Mouse (Mus musculus) gastrocnemius, adult 2 months (tissue): ENCODE results near the gene Atg16l2. TPM values are rescaled to one million over a fixed set of nuclear protein-coding genes. Genes with fewer than 3 reads are reported as not detected.

Source experiments
- DNase-seq: peaks from one replicate; pipeline ENCODE4 v3.0.0; 2022
- H3K27ac ChIP-seq: fragments of 200-600 bp; 2 replicates; pipeline ENCODE4 v1.8.1; 2022; ENCODE audit warnings: mild to moderate bottlenecking
- H3K4me3 ChIP-seq: fragments of 200-600 bp; 2 replicates; pipeline ENCODE4 v1.8.1; 2022; ENCODE audit warnings: mild to moderate bottlenecking, moderate library complexity
- CTCF ChIP-seq: fragments of 200-600 bp; IDR thresholded peaks from 2 replicates; pipeline ENCODE4 v1.8.1; 2022; ENCODE audit warnings: antibody characterized with exemption, mild to moderate bottlenecking, moderate library complexity
- intact Hi-C: fragments of 180-260 bp; cut with DNase I; formaldehyde crosslinking; loops from one replicate; pipeline ENCODE4 v1.15.1; 2025
- total RNA-seq, 2 experiments: library from RNA; stranded (reverse); gene quantifications; 2 replicates each; pipeline ENCODE4 v1.2.3; 2021

The Atg16l2 gene
- total RNA-seq, 2 experiments from 2014 or later: 8.0 to 12.0 TPM

DNA sequence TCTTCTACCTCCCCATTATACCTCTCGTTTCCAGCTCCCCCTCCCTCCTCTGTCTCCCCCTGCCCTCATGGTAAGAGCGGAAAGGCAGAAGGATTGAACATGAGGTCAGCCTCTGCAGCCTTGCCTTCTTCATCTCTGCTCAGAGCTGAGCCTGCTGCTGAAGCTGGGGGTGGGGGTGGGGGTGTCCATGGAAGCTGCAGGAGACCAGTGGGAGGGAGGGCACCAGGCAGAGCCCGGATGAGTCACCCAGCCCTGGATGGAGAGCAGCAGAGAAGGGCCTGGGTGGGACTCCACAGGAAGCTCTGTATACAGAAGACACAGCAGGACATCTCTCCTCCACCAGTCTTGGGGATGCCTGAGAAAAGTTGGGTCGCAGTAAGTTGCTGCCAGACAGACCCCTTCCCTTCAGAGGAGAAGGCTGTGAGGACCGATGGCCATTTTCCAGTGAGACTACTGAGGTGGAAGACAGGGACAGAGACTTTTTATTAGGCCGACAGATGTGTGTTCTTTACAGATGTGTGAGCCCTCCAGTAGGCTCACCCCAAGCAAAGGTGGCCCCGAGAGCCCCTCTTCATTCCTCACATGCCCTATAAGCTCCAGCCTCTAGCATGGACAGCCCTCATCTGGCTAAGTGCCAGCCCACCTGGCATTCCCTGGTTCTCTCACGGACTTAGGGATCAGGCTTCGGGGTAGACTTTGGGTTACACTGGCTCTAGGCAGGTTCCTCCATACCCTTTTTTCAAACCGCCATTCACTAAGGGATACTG, 28.2 kb upstream of the Atg16l2 start:
- intact Hi-C loops: no loop called here
- no peak for DNase-seq
- TF ChIP-seq CTCF: no peak
- no peak overlapping the region for H3K27ac ChIP-seq
- no peak overlapping the region for H3K4me3 ChIP-seq

DNA sequence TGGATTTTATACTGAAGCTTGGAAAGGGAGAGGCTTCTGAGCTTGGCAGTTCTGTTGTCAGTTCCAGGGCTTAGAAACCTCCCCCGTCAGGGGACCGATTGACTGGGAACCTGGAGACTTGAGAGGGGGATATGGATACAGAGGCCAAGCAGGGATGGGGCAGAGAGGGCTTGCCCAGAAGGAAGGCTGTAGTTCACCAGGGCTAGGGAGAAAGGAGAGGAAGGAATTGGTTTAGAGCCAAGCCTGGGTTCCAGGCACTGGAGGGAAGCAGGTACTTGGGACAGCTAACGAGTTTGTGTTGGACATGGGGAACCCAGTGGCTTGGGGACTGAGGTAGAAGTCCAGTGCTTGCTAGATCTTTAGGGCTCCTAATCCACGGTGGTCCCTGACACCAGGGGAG, 27.6 kb upstream of the Atg16l2 start:
- no peak overlapping the region for H3K27ac ChIP-seq
- H3K4me3 ChIP-seq: no peak overlapping the region
- no peak for DNase-seq

DNA sequence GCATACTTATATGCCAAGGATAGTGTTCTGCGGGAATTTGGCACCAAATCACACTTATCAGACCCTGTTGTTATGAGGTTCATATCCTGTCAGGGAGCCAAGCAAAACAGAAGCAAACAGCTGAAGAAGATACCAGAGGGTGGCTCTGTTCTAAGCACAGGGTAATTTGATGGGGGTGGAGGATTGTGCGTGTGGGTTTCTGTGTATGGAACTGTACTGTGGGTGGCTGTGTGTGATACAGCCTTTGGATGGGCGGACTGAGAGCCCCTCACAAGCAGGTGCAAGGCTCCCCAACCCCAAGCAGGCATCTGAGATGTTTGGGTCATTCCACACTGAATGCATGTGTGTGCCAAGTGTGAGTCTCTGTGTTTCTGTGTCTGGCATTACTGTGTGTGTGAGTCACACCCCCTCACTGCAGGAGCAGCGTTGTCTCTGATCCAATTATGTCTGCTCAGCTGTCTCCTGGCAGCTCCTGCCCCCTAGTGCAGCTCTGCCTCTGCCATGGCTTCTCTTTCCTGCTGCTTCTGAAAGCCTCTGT, 26.6 kb upstream of the Atg16l2 start:
- H3K4me3 ChIP-seq: no peak overlapping the region
- peak; percentile 44 for DNase-seq
- peak; percentile 32 for TF ChIP-seq CTCF
- intact Hi-C loops: no loop called here
- H3K27ac ChIP-seq: peak overlapping the region; percentile 1; the same call in 1 of the 2 replicates

More for the DNA sequence above, 27.6 kb upstream of the Atg16l2 start:
- intact Hi-C loops: no loop called here
- TF ChIP-seq CTCF: no peak

DNA sequence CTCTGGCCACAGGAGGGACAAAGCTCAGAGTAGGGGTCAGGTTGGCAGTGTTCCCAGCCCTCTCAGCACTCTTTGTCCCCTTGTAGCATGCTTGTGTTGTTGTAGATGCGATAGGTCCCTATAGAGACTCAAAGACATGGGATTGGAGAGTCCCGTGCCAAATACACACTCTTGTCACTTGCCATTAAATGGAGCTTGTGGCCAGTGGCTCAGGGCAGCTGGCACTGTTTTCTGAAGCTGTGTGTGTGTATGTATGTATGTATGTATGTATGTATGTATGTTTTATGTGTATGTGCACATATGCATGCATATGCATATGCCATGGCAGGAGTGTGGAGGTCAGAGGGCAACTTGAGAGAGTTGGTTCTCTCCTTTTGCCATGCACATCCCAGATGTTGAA, 25.7 kb upstream of the Atg16l2 start:
- Histone ChIP-seq H3K27ac (no peak overlapping the region), H3K4me3 (no peak overlapping the region)
- intact Hi-C loops: no loop called here
- no peak for DNase-seq
- no peak for TF ChIP-seq CTCF

DNA sequence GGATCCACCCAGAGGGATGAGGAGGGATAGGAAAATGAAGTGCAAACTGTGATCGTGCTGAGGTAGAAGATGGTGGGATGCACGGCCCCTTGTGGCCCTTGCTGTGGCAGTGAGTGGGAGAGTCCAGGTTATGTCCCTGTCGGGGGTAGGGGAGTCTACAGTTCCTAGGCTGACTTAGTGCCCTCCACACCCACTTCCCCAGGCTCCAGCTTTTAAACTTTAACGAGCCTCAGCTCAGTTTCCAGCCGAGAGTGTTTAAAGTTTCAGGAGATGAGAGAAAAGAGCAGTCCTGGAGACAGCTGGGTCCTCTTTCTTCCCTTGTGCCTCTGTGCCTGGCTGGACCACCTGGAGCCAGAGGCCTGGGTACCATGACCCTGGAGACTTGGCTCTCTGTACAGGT, 25.2 kb upstream of the Atg16l2 start:
- Histone ChIP-seq H3K4me3 (no peak overlapping the region), H3K27ac (no peak overlapping the region)
- no peak for TF ChIP-seq CTCF
- DNase-seq: no peak
- intact Hi-C loops: no loop called here

DNA sequence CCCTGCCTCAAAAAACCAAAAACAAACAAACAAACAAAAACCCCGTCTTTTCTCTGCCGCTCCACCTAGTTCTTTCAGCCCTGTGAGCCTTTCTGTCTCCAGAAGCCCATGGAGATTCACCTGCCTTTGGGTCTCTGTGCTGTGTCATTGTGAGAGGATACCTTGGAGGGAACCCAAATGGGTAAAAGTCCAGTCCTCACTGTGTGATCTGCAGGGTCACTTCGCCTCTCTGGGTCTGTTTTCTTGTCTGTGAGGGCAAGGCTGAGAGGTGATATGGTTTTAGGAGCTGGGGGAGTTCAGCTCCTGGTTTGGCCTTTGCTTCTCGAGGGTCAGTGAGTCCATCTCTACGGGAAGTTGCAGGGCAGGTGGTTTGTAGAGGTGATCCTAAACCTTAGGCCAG, 24.0 kb upstream of the Atg16l2 start:
- Histone ChIP-seq H3K4me3 (no peak overlapping the region), H3K27ac (no peak overlapping the region)
- no peak for DNase-seq
- intact Hi-C loops: no loop called here
- no peak for TF ChIP-seq CTCF

DNA sequence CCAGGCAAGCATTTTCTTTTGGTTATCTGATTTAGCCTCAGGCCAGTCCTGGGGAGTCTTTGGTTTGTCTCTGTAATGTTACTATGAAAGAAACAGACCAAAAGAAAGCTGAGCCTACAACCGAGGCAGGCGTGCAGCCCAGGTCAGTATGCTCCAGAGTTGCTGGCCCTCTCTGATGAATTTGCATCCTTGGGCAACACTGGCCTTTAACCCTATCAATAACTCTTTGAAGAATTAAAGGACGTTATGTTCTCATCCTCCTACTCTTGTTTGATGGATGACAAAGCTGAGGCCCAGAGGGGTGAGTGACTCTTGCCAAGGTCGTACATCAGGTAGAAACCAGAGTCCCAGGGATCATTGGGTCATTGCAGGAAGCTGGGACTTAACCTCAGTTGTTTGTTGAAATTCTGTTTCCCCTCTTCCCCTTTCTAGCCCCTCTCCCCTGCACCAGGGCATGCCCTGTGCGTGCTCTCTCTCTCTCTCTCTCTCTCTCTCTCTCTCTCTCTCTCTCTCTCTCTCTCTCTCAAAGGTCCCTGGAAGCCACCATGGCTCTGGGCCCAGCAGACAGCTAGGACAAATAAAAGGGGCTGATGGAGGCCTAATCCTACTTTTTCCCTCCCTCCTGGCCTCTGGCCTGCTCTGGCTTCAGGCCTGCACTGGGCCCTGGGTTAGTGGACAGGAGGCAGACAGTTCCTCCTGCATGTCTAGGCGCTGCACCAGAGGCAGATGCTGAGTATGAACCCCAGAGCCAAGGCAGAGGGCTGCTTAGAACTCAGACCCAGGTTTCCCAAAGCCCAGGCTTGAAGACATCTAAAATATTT, 22.3 kb upstream of the Atg16l2 start:
- intact Hi-C loops: no loop called here
- TF ChIP-seq CTCF: no peak
- Histone ChIP-seq H3K4me3 (no peak overlapping the region), H3K27ac (no peak overlapping the region)
- no peak for DNase-seq

DNA sequence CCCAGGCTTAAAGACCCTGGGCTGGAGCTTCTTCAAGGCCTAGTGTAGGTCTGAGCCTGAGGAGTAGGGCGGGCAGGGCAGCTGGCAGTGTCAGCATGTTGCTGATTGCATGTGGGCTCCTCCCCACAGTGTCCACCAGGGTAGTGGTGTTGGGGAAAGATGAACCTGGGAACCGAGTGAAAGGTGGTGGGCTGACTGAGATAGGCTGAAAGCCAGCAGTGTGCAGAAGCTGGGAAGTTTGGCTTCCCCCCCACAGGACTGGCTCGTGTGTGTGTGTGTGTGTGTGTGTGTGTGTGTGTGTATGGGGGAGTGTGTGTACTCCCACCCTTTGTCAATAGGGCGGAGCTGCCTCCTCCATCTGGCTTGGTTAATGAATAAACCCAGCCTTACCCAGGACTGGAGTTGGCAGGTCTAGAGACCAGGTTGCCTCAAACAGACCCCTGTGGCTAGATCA, 21.1 kb upstream of the Atg16l2 start:
- H3K4me3 ChIP-seq: no peak overlapping the region
- no peak for TF ChIP-seq CTCF
- intact Hi-C loops: no loop called here
- H3K27ac ChIP-seq: no peak overlapping the region
- no peak for DNase-seq

DNA sequence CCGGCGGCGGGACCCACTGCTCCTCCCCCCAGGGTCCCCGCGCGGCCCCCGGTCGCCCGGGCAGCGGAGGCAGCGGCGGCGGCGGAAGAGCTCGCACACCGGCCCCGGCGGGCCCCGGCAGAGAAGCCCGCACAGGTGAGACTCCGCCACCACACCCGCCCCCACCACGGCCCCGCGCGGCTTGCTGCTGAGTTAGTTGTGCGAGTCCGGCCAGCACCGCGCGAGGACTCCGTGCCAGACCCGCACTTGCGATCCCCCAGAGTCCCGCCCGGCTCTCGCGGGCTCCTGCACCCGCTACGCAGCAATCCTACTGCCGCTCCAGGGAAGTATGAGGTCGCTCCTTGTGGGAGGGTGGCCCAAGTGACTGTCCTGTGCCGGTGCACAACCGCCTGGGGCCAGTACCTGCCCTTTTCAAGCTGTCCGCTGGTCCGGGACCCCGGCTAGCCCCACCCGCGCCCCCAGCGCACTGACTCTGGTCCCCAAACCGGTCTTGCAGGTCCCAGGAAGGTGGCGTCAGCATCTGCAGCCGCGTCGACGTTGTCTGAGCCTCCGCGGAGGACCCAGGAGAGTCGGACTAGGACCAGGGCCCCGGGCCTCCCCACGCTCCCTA, 19.3 kb upstream of the Atg16l2 start:
- intact Hi-C loops: no loop called here
- DNase-seq: peak; percentile 50
- peak overlapping the region; percentile 70 for H3K27ac ChIP-seq
- no peak for TF ChIP-seq CTCF
- peak overlapping the region; percentile 87 for H3K4me3 ChIP-seq

DNA sequence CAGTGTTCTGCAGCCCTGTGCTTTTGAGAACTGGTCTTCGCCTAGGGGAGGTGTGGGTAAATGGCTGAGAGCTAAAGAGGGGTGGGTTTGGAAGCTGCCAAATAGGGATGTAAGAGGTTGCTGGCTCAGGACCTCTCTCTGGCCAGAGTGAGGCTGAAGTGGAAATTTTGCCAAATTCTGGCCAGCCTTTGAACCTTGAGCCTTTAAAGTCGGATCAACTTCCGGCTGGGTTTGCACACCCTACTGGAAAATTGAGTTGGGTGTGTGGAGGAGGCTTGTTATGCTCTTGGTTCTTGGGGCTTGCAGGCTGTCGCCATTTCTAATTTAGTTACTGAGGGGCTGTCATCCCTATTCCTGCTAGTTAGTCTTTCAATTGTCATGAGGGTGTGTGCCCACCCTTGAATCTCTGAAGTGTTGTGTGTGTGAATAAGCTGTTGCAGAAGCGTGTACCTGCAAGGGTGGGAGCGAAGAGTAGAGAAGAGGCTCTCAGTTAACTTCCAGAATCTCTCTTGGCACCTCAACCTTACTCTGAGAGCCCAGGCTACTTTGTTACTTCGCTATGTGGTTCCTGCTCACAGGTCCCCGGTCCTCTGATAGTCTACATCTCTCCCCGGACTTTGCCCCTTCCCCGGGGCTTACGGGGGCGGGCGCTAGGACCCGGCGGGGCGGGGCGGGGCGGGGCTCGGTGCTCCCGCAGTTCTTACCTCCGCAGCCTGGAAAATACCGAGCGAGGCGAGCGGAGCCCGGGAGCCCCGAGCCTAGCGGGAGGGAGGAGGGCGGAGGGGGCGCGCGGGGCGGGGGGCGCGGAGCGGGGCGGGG, 18.6 kb upstream of the Atg16l2 start:
- intact Hi-C loops: no loop called here
- peak overlapping the region; percentile 87 for H3K4me3 ChIP-seq
- TF ChIP-seq CTCF: no peak
- peak overlapping the region; percentile 70; the same call in 1 of the 2 replicates for H3K27ac ChIP-seq
- DNase-seq: peak; percentile 61

DNA sequence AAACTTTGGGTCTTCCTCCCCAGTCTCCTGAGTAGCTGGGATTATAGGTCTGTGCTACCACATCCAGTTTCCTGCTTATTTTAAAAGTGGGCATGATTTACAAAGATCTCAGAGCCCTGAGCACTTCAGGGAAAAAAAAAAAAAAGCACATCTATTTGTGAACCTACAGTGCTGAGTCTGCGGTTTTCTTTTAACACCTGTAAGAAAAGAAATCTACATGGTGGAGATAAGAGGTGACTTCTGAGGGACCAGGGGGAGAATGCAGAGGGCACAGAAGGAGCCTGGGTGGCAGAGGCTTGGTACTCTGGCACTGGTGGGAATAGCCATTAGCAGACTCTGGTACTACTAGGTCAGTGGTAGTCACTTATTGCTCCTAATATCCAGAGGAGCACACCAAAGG, 17.7 kb upstream of the Atg16l2 start:
- no peak for DNase-seq
- intact Hi-C loops: no loop called here
- no peak for TF ChIP-seq CTCF
- Histone ChIP-seq H3K4me3 (no peak overlapping the region), H3K27ac (no peak overlapping the region)

DNA sequence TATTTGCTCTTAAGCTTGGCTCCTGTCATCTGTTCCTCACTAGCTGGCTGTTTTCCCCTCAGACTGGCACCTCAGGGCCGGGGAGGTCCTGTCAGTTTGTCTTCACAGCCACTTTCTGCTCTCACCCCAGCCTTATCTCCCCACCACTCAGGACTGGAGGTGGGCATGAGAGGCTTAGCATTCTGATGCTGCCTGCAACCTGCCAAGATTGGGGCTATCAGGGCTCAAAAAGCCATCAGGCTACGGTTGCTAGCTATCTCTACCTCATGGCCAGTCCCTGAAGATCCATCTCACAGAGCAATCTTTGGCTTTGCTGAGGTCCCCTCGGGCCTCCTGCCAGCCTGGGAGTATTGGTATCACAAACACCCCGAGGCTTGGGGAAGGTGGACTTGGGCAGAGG, 16.8 kb upstream of the Atg16l2 start:
- Histone ChIP-seq H3K27ac (no peak overlapping the region), H3K4me3 (no peak overlapping the region)
- no peak for DNase-seq
- intact Hi-C loops: no loop called here
- no peak for TF ChIP-seq CTCF
